Comparison of ENCODE assay signal across 8 mouse cellular contexts in the genomic region with DNA sequence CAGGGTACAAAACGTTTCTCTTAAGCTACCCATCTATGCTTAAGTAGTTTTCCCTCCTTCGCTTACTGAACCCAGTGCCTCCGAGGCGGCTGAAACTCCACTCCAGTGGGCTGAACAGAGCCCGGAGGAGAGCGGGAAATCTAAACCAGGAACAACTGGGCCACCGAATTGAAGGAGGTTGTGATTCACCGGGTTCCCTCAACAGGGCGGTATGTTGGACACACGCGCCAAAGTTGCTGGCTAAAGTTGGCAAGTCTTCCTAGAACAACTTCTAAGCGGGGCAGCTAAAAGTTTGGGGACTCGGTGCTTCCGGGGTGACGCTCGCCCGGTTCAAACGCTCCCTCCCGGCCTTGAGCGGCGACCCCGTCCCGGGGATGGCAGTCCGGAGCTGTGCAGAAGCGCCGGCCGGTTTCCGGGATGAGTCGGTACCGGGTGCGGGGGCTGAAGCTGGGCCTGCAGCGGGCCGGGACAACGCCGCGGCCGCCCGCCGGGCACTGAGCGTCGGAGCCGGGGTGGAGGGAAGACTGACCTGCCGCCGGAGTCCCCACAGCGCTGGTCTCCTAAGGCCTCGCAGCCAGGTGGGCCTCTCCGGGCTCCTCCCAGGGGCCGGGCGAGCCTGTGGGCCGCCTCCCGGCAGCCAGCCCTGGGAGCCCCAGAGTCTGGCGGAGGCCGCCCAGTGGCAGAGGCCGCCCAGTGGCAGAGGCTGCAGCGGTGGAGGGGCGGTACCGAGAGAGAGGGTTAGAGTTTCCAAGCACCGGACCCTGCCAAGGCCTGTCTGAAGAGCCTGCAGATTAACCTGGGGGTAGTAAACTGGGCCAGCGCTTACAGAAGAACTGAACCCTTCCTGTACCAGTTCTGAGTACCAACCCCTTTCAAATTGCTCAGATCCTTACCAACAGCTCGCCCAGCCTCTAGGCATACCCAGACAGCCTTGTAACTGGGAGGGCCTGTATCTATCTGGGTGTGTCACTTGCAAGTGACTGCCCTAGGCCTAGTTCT. TPM values are rescaled to one million over a fixed set of nuclear protein-coding genes. Genes with fewer than 3 reads are reported as not detected.
DNase-seq lines count a peak whose midpoint lies in the region; ATAC-seq and TF ChIP-seq lines count a peak whose summit lies in the region.

Gm6899 (plus strand) TSS at position 181 of the 999 bp plus-strand sequence.
Vrk2 (minus strand) TSS at position 939 of the 999 bp plus-strand sequence.

- 1% methylated on average over 58 of the region's 60 CpGs for WGBS in forebrain, postnatal 0 days
- under 1% methylated on average over 50 of the region's 60 CpGs for WGBS in hindbrain, embryonic 11.5 days

- CTCF ChIA-PET in Patski (lab: Charles Lee), result no interaction called here

- no peaks in the 10 kb centered on the region for H3K9me3 ChIP-seq in forebrain, postnatal 0 days (ENCODE audit: low read length)
- H3K9me3 ChIP-seq in hindbrain, embryonic 11.5 days (ENCODE audit: control insufficient read depth, low read length), result no peaks in the 10 kb centered on the region
- no peaks in the 10 kb centered on the region for H3K9me3 ChIP-seq in megakaryocyte, embryonic 14.5 days

- in situ Hi-C loops in Patski (cut with MboI; ENCODE audit: low pct_unique_long_range_greater_than_20kb), result loop anchor here (5.0 kb wide), 1 partner anchor 206 kb away; the partner anchor contains the start of gene Fancl

- H3K9ac ChIP-seq in forebrain, postnatal 0 days, result peak within 1 kb of the TSS; percentile 42
- peak within 1 kb of the TSS; percentile 76 for H3K9ac ChIP-seq in hindbrain, embryonic 11.5 days (ENCODE audit: low read depth, low read length)

- peak; percentile 99 for ATAC-seq in Patski
- ATAC-seq in forebrain, postnatal 0 days, result peak; percentile 91
- ATAC-seq in hindbrain, embryonic 11.5 days (ENCODE audit: low FRiP score), result peak; percentile 98

- 0 out of 2 replicates have a peak within 1 kb of the TSS, but pooled peaks have one; percentile 10 for H3K27ac ChIP-seq in forebrain, postnatal 0 days (ENCODE audit: low read depth, low read length)
- H3K27ac ChIP-seq in hindbrain, embryonic 11.5 days (ENCODE audit: low read depth, low read length), result no peak within 1 kb of the TSS

- peak; percentile 38 for DNase-seq in Patski (ENCODE audit: low read depth, low spot score)
- DNase-seq in cerebellum, adult 8-10 months, result peak; percentile 4
- peak; percentile 52 for DNase-seq in forebrain, postnatal 0 days
- peak; percentile 83 for DNase-seq in hindbrain, embryonic 11.5 days (ENCODE audit: low spot score)
- peak; percentile 35 to 36 for DNase-seq in layer of hippocampus, postnatal 14 days (ENCODE audit: low spot score in 2 of 2)
- peak; percentile 52 to 64 for DNase-seq in right cerebral cortex, postnatal 10 days (ENCODE audit: low spot score in 2 of 2)
- DNase-seq in urinary bladder, postnatal 25 days (ENCODE audit: low spot score), result peak; percentile 80

- peak; percentile 34 for TF ChIP-seq CTCF in Patski (IDR thresholded peaks at IDR 0.05)
- no peak; the same call in 1 of the 2 replicates for TF ChIP-seq CTCF in forebrain, postnatal 0 days (IDR thresholded peaks at IDR 0.05; ENCODE audit: low read depth)

- no peaks in the 10 kb centered on the region for H3K36me3 ChIP-seq in forebrain, postnatal 0 days (ENCODE audit: insufficient read depth)
- H3K36me3 ChIP-seq in hindbrain, embryonic 11.5 days (ENCODE audit: control insufficient read depth, insufficient read depth, low read length), result no peaks in the 10 kb centered on the region
- H3K36me3 ChIP-seq in megakaryocyte, embryonic 14.5 days (replicated peaks; ENCODE audit: low read length), result peaks cover 26% of the 10 kb centered on the region

- H3K27me3 ChIP-seq in Patski, result no peaks in the 10 kb centered on the region
- H3K27me3 ChIP-seq in forebrain, postnatal 0 days (ENCODE audit: insufficient read depth, low read length), result no peaks in the 10 kb centered on the region
- no peaks in the 10 kb centered on the region for H3K27me3 ChIP-seq in hindbrain, embryonic 11.5 days (ENCODE audit: control insufficient read depth, insufficient read depth, low read length)
- H3K27me3 ChIP-seq in megakaryocyte, embryonic 14.5 days (replicated peaks), result no peaks in the 10 kb centered on the region

- no peaks in the 10 kb centered on the region for H3K4me1 ChIP-seq in forebrain, postnatal 0 days (ENCODE audit: insufficient read depth)
- H3K4me1 ChIP-seq in hindbrain, embryonic 11.5 days (replicated peaks; ENCODE audit: control insufficient read depth, insufficient read depth, low read length), result no peaks in the 10 kb centered on the region
- H3K4me1 ChIP-seq in megakaryocyte, embryonic 14.5 days, result peaks cover 44% of the 10 kb centered on the region

- peak within 1 kb of the TSS; percentile 92 for H3K4me2 ChIP-seq in forebrain, postnatal 0 days (ENCODE audit: low read depth)
- H3K4me2 ChIP-seq in hindbrain, embryonic 11.5 days (replicated peaks; ENCODE audit: low read depth, low read length), result peak within 1 kb of the TSS; percentile 86

- POLR2A ChIA-PET in Patski (lab: Charles Lee), result no interaction called here

- H3K4me3 ChIP-seq in forebrain, postnatal 0 days (ENCODE audit: low read depth, low read length), result peak within 1 kb of the TSS; percentile 46
- H3K4me3 ChIP-seq in hindbrain, embryonic 11.5 days (ENCODE audit: low read depth, low read length), result peak within 1 kb of the TSS; percentile 69
- H3K4me3 ChIP-seq in megakaryocyte, embryonic 14.5 days (replicated peaks), result peak within 1 kb of the TSS; percentile 95

RNA-seq across cellular contexts. Expression of gene Gm6899, which starts in this region (rescaled TPM):
- not detected for polyA plus RNA-seq in Patski (2021)
- not detected in 2 replicates for total RNA-seq in forebrain, postnatal 0 days (2014; rRNA removed)
- polyA plus RNA-seq in forebrain, postnatal 0 days (2015; fragmentation: Nextera tagmentation; extraction: Ambion mirVana), result not detected in 2 replicates
- 0.36 TPM in 1 of 2 replicates, not detected in the other for polyA plus RNA-seq in hindbrain, embryonic 11.5 days (2014; fragmentation: Nextera tagmentation; extraction: Ambion mirVana)
- not detected for total RNA-seq in layer of hippocampus, postnatal 14 days (2021)
- not detected in 2 replicates for polyA plus RNA-seq in megakaryocyte, embryonic 14.5 days (2012; ENCODE audit: insufficient read depth, low replicate concordance)

RNA-seq across cellular contexts. Expression of gene Vrk2, which starts in this region (rescaled TPM):
- polyA plus RNA-seq in Patski (2021), result 15.5 TPM
- total RNA-seq in forebrain, postnatal 0 days (2014; rRNA removed), result 1.8 and 2.5 TPM in 2 replicates
- polyA plus RNA-seq in forebrain, postnatal 0 days (2015; fragmentation: Nextera tagmentation; extraction: Ambion mirVana), result 1.7 and 3.1 TPM in 2 replicates
- polyA plus RNA-seq in hindbrain, embryonic 11.5 days (2014; fragmentation: Nextera tagmentation; extraction: Ambion mirVana), result 20.8 and 23.4 TPM in 2 replicates
- 1 to 10 TPM; 3.1 to 4.0 TPM for total RNA-seq in layer of hippocampus, postnatal 14 days (2021)
- polyA plus RNA-seq in megakaryocyte, embryonic 14.5 days (2012; ENCODE audit: insufficient read depth, low replicate concordance), result 5.2 and 9.1 TPM in 2 replicates

Comparison
In these comparisons a context has a peak if more than half of its experiments do, and no peak if none do; other contexts are left out.
1. DNase-seq: peak in every context shown above with its lines; median percentile 83 in hindbrain, embryonic 11.5 days; 80 in urinary bladder, postnatal 25 days; 58 in right cerebral cortex, postnatal 10 days; 52 in forebrain, postnatal 0 days; 38 in Patski; 36 in layer of hippocampus, postnatal 14 days; 4 in cerebellum, adult 8-10 months.